Mouse (Mus musculus) brain, embryonic 14.5 days (tissue): ENCODE measurements around the gene Dynll1. TPM values are rescaled to one million over a fixed set of nuclear protein-coding genes. Genes with fewer than 3 reads are reported as not detected.

Experiments used
- DNase-seq: peaks from one replicate; pipeline ENCODE4 v3.0.0-alpha.2; 2011; ENCODE audit warnings: low read depth
- CTCF ChIP-seq: fragments of 200-500 bp; IDR thresholded peaks from 2 replicates; pipeline ENCODE4 v1.5.1; 2012; ENCODE audit warnings: inconsistent platforms, mild to moderate bottlenecking, moderate library complexity, borderline replicate concordance; ENCODE audit not compliant: insufficient read depth, insufficient read length; ENCODE audit errors: extremely low read depth
- POLR2A ChIP-seq: fragments of 200-500 bp; IDR thresholded peaks from 2 replicates; pipeline ENCODE4 v1.6.1; 2012; ENCODE audit warnings: mild to moderate bottlenecking, inconsistent platforms, borderline replicate concordance; ENCODE audit not compliant: poor library complexity, insufficient read depth, insufficient read length, severe bottlenecking; ENCODE audit errors: extremely low read depth
- polyA plus RNA-seq: library from polyadenylated mRNA; depleted of rRNA; stranded (reverse); fragments of >200 nt; gene quantifications from 2 replicates; pipeline ENCODE4 v1.2.3, GENCODE M21; 2012

The Dynll1 gene
- polyA plus RNA-seq, 1 experiment = 602 TPM

DNA sequence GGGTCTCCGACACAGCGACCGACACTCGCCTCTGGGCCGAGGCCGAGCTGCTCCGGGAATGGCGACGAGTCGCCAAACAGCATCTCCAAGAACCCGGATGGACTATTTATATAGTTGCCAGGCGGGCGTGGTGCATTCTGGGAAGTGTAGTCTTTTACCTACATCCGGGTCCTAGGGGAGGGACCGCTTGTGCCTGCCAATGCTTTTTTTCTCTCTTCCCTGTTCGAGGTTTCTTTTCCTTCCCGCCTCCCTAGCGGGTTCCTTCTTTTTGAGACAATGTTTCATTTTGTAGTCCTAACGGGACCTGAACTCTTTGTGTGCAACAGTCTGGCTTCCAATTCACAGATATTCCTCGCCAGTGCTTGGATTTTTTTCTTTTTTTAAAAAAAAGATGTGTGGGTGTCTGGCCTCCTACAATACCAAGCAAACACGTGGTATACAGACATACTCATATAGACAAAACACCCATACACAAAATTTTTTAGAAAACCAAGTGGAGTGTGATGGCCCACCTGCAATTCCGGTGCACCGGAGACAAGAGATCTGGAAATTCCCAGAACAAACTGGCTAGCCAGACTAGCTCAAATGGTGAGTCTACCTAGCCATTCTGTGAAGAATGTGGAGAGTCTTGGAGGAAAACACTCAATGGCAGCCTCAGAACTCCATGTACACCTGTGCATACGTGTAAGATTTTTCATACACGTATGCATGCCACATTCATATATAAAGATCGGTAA lies 27.8 kb downstream of the Dynll1 start, which contains the start of gene Rnf10:
Rnf10 (minus strand) TSS at position 87 of the 737 bp plus-strand sequence.
- no peak for TF ChIP-seq CTCF
- peak; percentile 96; the same call in 1 of the 2 replicates for TF ChIP-seq POLR2A
- peak; percentile 97 for DNase-seq

DNA sequence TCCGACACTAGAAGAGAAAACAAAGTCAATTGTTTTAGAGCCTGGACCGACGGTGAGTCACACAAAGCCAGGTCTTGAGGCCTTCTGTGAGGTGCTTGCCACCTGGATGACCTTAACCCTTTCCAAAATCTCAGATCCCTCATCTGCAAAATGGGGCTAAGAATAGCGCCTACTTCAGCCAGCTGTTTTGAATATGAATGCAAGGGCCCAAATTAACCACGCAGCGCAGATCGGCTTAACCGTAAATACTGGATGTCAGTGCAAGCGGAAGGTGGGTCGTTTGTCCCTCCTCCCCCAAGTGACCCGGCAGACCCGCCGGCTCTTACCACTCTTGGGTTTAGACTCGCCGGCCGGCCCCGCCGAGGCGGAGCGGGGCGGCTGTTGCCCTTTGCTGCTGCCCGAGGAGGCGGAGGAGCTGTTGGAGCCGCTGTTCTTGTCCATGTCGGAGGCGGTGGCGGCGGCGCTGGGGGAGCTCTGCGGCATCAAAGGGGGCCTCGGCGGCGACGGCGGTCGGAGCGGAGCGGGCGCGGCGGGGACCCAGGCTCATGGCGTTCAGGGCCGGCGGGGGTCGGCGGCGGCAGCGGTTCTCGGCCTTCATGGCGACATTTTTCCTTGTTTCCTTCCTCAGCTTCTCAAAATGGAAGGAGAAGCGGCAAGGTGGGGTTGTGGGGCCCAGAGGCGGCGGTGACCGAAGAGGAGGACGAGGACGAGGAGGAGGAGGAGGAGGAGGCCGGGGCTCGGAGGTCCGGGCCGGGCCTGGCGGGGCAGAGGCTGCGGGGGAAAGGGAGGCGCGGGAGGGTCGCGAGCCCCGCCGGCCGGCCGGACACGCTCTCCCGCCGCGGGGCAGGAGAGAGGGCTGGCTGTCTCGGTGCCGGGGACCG lies 28.6 kb downstream of the Dynll1 start:
- peak; percentile 60 for DNase-seq
- no peak for TF ChIP-seq CTCF
- TF ChIP-seq POLR2A = no peak; the same call in 1 of the 2 replicates

DNA sequence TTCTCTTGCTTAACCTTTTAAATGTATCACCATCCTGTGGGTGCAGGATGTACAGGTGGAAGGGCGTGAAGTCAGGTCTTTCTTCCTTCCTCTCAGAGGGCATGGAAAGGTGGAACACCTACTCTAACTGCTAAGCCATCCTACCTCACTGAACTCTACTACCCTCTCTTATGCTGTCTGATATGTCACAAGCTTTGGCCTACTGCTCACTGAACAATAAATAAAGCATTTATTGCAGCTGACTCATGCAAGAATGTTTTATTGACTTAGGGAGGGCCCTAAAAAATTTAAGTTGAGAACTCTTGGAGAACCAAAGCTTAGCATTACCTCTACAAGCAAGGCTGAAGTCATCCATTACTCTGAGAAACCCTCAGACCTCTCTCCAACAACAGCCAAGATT lies 30.8 kb downstream of the Dynll1 start:
- no peak for DNase-seq
- TF ChIP-seq POLR2A (no peak), CTCF (no peak)

DNA sequence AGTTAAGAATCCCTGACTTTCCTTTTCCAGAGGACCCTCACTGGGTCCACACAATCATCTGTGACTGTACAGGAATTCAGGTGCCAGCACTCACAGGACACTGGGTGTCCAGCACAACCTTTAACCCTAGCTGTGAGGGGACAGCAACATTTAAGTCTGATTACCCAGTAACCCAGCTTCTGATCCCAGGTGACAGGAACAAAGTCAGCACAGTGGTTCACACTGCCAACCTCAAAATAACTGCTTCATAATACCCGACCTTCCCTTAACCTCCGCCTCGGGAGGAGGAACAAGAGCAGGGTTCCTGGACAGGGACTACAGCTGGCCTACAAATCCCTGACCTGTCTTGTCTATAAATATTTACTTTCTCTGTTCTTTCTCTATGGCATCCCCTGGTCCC lies 32.5 kb downstream of the Dynll1 start:
- DNase-seq = no peak
- TF ChIP-seq CTCF (no peak), POLR2A (no peak)

DNA sequence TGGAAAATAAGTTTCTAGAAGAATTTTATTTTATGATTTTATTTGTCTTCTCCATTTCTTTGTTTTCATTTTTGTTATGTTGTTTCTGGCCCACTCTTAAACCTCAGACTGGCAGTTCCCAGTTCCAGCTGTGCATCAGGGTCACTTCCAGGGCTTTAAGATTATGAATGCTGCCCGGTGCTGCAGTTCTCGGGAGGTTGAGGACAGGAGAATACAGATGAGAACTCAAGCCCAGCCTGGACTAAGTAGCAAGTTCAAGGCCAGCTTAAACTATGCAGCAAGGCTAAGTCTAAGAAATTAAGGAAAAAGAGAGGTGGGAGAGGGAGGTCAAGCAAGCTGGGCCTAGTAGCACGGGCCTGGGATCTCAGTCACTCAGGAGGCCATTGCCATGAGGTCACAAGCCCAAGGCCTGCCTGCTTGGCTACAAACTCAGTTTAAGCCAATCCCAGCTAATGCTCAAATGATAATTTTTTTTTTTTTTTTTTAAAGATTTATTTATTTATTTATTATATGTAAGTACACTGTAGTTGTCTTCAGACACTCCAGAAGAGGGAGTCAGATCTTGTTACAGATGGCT lies 33.2 kb downstream of the Dynll1 start:
- no peak for DNase-seq
- TF ChIP-seq POLR2A = no peak
- no peak for TF ChIP-seq CTCF

DNA sequence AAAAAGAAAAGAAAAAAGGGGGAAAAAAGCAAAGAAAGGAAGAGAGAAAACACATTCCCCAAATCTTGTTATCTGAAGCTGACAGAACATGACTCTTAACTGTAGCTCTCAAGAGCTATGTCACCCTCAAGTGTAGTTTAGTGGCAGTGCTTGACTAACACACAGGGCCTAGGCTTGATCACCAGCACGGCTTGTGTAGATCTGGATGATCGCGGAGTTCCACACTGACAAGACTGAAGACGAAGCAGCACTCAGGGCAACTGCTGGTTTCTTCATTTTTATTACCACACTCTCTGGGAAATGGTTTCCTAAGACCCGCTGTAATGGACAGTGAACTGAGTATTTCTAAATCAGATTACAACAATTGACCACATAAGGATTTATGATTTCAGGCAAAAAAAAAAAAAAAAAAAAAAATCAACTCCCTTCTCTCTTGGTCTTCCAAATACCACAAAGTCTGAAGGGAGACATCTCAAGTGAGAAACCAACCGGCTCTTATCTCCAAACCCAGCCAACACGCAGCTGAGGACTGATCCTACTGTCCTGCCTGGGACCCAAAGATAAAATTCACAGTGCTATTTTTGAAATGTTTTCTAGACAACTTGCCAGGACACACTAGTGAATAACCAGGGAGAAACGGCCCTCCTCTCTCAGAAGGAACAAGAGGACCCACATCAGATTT lies 33.9 kb downstream of the Dynll1 start:
- TF ChIP-seq CTCF (no peak), POLR2A (no peak)
- no peak for DNase-seq

DNA sequence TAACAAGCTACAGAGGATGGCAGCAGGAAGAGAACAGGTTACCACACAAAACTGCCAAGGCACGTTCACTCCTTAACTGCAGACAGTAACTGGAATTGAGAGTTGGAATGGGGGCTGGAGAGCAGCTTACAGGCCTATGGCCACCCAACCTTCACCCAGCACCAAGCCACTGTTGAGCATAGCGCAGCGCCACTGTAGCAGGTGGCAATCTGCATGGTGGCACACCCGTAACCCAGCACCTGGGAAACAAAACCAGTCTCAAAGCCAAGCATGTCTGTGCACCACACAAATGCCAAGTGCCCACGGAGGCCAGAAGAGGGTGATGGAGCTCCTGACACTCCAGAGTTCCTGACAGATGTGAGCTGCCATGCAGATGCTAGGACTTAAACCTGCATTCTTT lies 34.5 kb downstream of the Dynll1 start:
- DNase-seq = no peak

DNA sequence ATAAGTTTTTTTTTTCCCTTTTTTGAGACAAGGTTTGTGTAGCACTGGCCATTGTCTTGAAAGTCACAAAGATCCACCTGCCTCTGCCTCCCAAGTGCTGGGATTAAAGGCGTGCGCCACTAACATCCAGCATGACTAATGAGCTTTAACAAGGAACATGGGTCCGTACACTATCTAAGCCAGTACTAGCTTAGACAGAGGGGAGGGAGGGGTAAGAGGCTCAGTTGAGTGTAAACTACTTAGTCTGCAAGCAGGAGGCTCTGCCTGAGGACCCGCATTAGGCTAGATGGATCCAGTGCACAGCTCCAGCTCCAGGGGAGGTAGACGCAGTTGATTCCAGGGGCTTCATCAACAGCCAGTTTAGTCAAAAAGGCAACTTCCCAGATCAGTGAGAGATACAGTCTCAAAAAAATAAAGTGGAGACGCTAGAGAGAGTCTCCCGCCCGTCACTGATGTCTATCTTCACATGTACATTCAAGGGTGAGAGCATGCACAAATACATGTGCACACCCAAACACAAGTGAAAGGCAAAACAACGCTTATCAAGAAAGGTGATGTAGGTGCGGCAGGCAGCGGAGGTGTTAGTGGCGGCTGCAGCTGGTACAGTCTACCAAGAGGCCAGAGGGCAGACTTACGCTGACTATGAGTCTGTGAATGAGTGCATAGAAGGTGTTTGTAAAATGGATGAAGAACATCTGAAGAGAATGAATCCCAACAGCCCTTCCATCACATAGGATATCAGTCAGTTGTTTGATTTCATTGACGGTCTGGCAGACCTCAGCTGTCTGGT lies 38.1 kb downstream of the Dynll1 start:
- TF ChIP-seq POLR2A (no peak), CTCF (no peak)
- no peak for DNase-seq

More for the DNA sequence above, 34.5 kb downstream of the Dynll1 start:
- no peak for TF ChIP-seq POLR2A
- TF ChIP-seq CTCF = no peak

DNA sequence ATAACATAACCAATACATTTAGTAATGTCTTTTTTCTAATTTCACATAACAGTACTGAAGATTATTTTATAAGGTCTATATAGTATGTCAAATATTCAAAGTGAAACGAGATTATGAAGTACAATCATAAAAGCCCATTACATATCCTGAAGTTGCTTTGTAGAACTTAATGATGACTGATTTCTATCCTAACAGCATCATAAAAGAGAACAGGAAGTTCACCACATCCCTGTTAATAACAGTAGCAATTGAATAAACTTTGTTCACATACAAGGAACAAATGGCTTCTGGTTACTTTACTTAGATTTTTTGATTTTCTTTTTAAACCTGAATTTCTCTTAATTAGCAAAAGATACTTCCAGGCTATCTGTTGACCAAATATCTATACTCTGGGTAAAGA lies 38.9 kb downstream of the Dynll1 start:
- no peak for TF ChIP-seq CTCF
- TF ChIP-seq POLR2A = no peak
- no peak for DNase-seq

DNA sequence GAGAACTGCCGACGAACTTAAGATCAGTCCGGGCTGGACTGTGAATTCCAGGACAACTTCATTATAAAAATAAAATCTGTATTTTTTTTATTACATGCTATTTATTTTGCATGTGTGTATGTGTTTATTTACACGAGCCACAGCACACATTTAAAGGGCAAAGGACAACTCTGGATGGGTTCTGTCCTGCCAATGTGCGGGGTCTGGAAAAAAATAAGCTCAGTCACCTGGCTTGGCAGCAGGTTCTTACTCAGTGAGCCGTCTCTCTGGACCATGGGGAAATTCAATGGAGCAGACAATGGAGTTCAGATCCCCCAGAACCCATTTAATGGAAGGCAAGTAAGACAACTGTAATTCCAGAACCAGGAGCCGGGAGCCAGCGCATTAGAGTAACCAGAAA lies 39.7 kb downstream of the Dynll1 start:
- TF ChIP-seq POLR2A (no peak), CTCF (no peak)
- no peak for DNase-seq

DNA sequence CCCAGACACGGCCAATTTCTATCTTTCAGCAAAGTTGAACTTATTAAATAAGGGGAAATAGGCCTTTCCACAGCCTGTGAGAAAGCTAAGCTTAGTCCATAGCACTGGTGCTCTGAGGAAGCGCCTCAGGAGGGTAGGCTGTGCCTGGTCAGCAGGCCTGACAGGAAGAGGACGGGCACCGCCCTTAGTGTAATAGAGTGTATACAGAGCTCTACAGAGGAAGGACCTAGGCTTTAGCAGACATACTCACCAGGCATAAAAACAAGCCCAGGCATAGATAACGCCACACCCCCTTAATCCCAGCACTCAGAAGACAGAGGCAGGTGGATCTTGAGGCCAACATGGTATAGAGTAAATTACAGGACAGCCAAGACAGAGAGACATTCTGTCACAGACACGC lies 40.4 kb downstream of the Dynll1 start:
- TF ChIP-seq POLR2A (no peak), CTCF (no peak)
- no peak for DNase-seq
